Mouse (Mus musculus): ENCODE data around the gene Vars. TPM values are rescaled to one million over a fixed set of nuclear protein-coding genes. Genes with fewer than 3 reads are reported as not detected.
A peak's percentile ranks its signal among the peaks of the same experiment; 100 is the strongest.
"Not testable (repeated sequence)": the region's sequence is repeated elsewhere in the genome, so short reads cannot be mapped to it uniquely, and the experiment has no call there.

Gene Vars
- polyA plus RNA-seq, 1 experiment from 2014 or later, result 123 TPM

DNA sequence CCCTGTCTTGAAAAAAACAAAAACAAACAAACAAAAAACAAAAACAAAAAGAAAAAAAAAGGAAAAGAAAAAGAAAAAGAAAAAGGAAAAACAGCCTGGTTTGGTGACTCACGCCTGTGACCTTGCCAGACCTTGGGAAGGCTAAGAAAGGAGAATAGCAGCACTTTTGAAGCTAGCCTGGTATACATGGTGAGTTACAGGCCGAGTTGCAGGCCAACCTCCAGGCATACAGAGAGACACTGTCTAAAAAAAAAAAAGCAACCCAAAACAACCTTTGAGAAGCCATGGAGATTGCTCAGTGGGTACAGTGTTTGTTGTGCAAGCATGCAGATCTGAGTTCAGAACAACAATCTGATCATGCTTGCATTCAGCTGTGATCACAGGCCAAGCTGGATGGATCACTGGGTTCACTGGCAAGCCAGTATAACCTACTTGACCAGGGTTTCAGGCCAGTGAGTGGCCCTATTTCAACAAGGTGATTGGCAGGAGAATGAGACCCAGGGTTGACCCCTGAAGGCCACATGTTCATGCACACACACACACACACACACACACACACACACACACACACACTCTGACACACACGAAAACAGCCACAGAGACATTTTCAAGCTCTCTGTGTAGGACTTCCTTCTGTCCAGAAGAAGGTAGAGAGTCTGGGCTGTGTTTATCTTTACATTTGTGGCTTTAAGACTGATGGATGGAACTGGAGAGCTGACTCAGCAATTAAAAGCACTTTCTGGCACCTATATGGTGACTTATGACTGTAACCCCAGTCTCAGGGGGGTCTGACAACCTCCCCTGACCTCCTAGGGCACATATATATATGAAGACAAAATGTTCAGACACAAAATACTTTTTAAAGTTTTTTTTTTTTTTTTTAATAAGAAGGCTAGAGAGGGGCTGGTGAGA, 24.9 kb upstream of the Vars start:
- ChIA-PET CTCF (interaction anchor here (1.3 to 3.0 kb wide), 3 partner anchors 8 to 23 kb away, joined by 4 to 12 read pairs (median 8); no protein-coding TSS in a partner anchor), POLR2A (interaction anchor here (0.9 to 1.2 kb wide), 2 partner anchors 11 to 23 kb away, joined by 3 to 4 read pairs; no protein-coding TSS in a partner anchor)
- DNase-seq (ENCODE audit: low read depth, low spot score), result no peak
- no peak for ATAC-seq
- TF ChIP-seq CTCF (IDR thresholded peaks at IDR 0.05), result no peak
- no peaks in the 10 kb centered on the region for H3K27me3 ChIP-seq
- in situ Hi-C loops (cut with MboI; ENCODE audit: low pct_unique_long_range_greater_than_20kb), result no loop called here

GRCm38 (mm10) chr17:34977000-34977399, 23.8 kb upstream of the Vars start:
- in situ Hi-C loops (cut with MboI; ENCODE audit: low pct_unique_long_range_greater_than_20kb), result no loop called here
- DNase-seq (ENCODE audit: low read depth, low spot score) (no peak), ATAC-seq (no peak)
- TF ChIP-seq CTCF (IDR thresholded peaks at IDR 0.05), result no peak
- CTCF ChIA-PET, result interaction anchor here (1.3 to 2.9 kb wide), 2 partner anchors 9 to 21 kb away, joined by 4 to 12 read pairs; no protein-coding TSS in a partner anchor
- no peaks in the 10 kb centered on the region for H3K27me3 ChIP-seq
- POLR2A ChIA-PET, result interaction anchor here (0.9 to 1.2 kb wide), 2 partner anchors 12 to 25 kb away, joined by 3 to 4 read pairs; no protein-coding TSS in a partner anchor

- no peak for TF ChIP-seq CTCF (IDR thresholded peaks at IDR 0.05)
- ChIA-PET POLR2A (no interaction called here), CTCF (interaction anchor here (2.9 kb wide), 1 partner anchor 22 kb away, joined by 12 read pairs; no protein-coding TSS in a partner anchor)
- H3K27me3 ChIP-seq, result no peaks in the 10 kb centered on the region
- ATAC-seq, result no peak
- DNase-seq (ENCODE audit: low read depth, low spot score), result no peak
- in situ Hi-C loops (cut with MboI; ENCODE audit: low pct_unique_long_range_greater_than_20kb), result no loop called here
These were observed 22.5 kb upstream of the Vars start for GRCm38 (mm10) chr17:34978239-34978638.

DNA sequence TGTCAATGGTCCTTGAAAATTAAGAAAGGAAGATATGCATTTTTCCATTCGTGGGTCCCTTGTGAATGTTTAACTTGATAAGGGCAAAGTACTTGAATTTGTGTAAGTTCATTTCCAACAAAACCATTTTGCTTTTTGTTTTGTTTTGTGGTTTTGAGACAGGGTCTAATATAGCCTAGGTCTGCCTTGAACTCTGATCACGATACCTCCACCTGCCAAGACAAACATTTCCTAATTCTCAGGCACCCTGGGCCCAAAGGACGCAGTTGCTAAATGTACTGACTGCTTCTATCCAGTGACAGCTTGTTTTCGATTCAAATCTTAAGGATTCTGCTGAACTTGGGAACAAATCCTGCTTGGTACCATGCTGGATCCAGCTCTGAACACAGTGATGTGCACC, 21.2 kb upstream of the Vars start:
- POLR2A ChIA-PET, result interaction anchor here (0.5 kb wide), 1 partner anchor 1484 kb away, joined by 7 read pairs; no protein-coding TSS in a partner anchor
- ATAC-seq (no peak), DNase-seq (ENCODE audit: low read depth, low spot score) (no peak)
- no peak for TF ChIP-seq CTCF (IDR thresholded peaks at IDR 0.05)
- in situ Hi-C loops (cut with MboI; ENCODE audit: low pct_unique_long_range_greater_than_20kb), result loop anchor here (5.0 kb wide), 1 partner anchor 62 kb away; no protein-coding TSS in a partner anchor
- no peaks in the 10 kb centered on the region for H3K27me3 ChIP-seq
- CTCF ChIA-PET, result interaction anchor here (0.7 to 2.9 kb wide), 5 partner anchors 12 to 36 kb away, joined by 3 to 23 read pairs (median 3); no protein-coding TSS in a partner anchor

- POLR2A ChIA-PET, result interaction anchor here (0.9 to 1.4 kb wide), 4 partner anchors 13 to 26 kb away, joined by 3 to 7 read pairs (median 4); no protein-coding TSS in a partner anchor
These were observed 20.1 kb upstream of the Vars start for GRCm38 (mm10) chr17:34980655-34981054.

GRCm38 (mm10) chr17:34981690-34982180, 19.1 kb upstream of the Vars start, which contains the start of gene Lsm2:
Gene Lsm2, plus strand, starts transcription at chr17:34981862.
- H3K27me3 ChIP-seq, result no peaks in the 10 kb centered on the region
- ATAC-seq, result peak; percentile 58
- DNase-seq (ENCODE audit: low read depth, low spot score), result no peak
- CTCF ChIA-PET, result interaction anchor here (0.9 to 3.2 kb wide), 9 partner anchors 14 to 127 kb away, joined by 3 to 23 read pairs (median 4); no protein-coding TSS in a partner anchor
- TF ChIP-seq CTCF (IDR thresholded peaks at IDR 0.05), result no peak
- POLR2A ChIA-PET, result interaction anchor here (0.8 to 1.5 kb wide), 7 partner anchors 8 to 27 kb away, joined by 3 to 8 read pairs (median 5); no protein-coding TSS in a partner anchor
- in situ Hi-C loops (cut with MboI; ENCODE audit: low pct_unique_long_range_greater_than_20kb), result loop anchor here (5.0 kb wide), 1 partner anchor 64 kb away; no protein-coding TSS in a partner anchor

More at GRCm38 (mm10) chr17:34980655-34981054, 20.1 kb upstream of the Vars start:
- H3K27me3 ChIP-seq, result no peaks in the 10 kb centered on the region
- in situ Hi-C loops (cut with MboI; ENCODE audit: low pct_unique_long_range_greater_than_20kb), result loop anchor here (5.0 kb wide), 1 partner anchor 63 kb away; no protein-coding TSS in a partner anchor
- CTCF ChIA-PET, result interaction anchor here (0.7 to 2.9 kb wide), 8 partner anchors 13 to 126 kb away, joined by 3 to 23 read pairs (median 4); no protein-coding TSS in a partner anchor
- DNase-seq (ENCODE audit: low read depth, low spot score), result no peak
- no peak for ATAC-seq
- TF ChIP-seq CTCF (IDR thresholded peaks at IDR 0.05), result peak; percentile 86

DNA sequence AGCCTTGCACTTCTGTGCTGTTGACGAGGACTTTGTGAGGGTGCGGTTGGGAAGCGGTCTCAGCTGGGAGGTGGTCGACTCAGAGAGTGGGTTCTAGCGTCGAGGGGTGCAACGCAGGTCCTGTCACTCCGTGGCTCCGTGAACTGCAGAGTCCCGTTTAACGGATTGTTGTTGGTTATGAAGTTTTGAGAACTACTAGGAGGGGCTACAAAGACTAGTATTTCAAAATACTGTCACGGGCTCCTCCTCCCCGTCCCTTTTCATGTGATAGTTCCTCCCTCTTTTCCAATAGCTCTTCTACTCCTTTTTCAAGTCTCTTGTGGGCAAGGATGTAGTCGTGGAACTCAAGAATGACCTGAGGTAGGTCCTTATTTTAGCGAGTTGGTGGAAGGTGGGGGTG, 18.5 kb upstream of the Vars start:
- DNase-seq (ENCODE audit: low read depth, low spot score) (no peak), ATAC-seq (no peak)
- ChIA-PET CTCF (interaction anchor here (3.2 kb wide), 1 partner anchor 27 kb away, joined by 20 read pairs; no protein-coding TSS in a partner anchor), POLR2A (interaction anchor here (1.5 kb wide), 1 partner anchor 8 kb away, joined by 8 read pairs; no protein-coding TSS in a partner anchor)
- TF ChIP-seq CTCF (IDR thresholded peaks at IDR 0.05), result no peak
- no peaks in the 10 kb centered on the region for H3K27me3 ChIP-seq
- in situ Hi-C loops (cut with MboI; ENCODE audit: low pct_unique_long_range_greater_than_20kb), result loop anchor here (5.0 kb wide), 1 partner anchor 65 kb away; no protein-coding TSS in a partner anchor

DNA sequence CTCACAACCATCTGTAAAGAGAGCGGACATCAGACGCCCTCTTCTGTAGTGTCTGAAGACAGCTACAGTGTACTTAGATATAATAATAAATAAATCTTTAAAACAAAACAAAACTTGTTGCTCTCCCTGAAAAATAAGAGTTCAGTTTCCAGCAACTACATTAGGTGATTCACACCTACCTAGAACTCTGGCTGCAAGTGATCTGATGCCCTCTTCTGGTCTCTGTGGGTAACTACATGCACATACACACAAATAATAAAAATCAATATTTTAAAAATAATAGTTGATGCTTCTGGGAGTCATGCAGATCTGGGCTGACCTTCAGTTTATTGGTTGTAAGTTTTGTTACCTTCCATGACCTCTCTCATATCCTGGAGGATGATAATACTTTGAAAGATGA, 16.6 kb upstream of the Vars start:
- no peak for DNase-seq (ENCODE audit: low read depth, low spot score)
- ChIA-PET CTCF (interaction anchor here (0.8 to 3.2 kb wide), 11 partner anchors 11 to 194 kb away, joined by 3 to 22 read pairs (median 4); no protein-coding TSS in a partner anchor), POLR2A (interaction anchor here (0.7 kb wide), 2 partner anchors 28 to 971 kb away, joined by 3 to 4 read pairs; no protein-coding TSS in a partner anchor)
- TF ChIP-seq CTCF (IDR thresholded peaks at IDR 0.05), result peak; percentile 80
- in situ Hi-C loops (cut with MboI; ENCODE audit: low pct_unique_long_range_greater_than_20kb), result loop anchor here (5.0 kb wide), 1 partner anchor 67 kb away; no protein-coding TSS in a partner anchor
- ATAC-seq, result no peak
- no peaks in the 10 kb centered on the region for H3K27me3 ChIP-seq

GRCm38 (mm10) chr17:34994751-34995150, 6.0 kb upstream of the Vars start:
- H3K27me3 ChIP-seq, result no peaks in the 10 kb centered on the region
- in situ Hi-C loops (cut with MboI; ENCODE audit: low pct_unique_long_range_greater_than_20kb), result no loop called here
- ATAC-seq (no peak), DNase-seq (ENCODE audit: low read depth, low spot score) (no peak)
- POLR2A ChIA-PET, result no interaction called here
- TF ChIP-seq CTCF (IDR thresholded peaks at IDR 0.05), result no peak
- CTCF ChIA-PET, result interaction anchor here (2.5 kb wide), 1 partner anchor 11 kb away, joined by 8 read pairs; no protein-coding TSS in a partner anchor

DNA sequence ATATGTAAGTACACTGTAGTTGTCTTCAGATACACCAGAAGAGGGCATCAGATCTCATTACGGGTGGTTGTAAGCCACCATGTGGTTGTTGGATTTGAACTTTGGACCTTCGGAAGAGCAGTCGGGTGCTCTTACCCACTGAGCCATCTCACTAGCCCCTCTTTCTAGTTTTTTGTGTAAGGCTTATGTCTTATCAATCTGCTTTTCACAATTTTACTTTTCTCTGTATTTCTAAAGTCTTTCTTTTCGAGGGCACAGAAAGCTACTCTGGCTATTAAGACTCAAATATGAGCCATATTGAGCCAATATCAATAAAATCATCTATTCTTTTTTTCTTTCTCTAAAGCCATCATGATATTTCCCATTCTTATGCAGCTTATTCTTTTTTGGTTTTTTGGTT, 5.6 kb upstream of the Vars start:
- ATAC-seq; POLR2A ChIA-PET; DNase-seq (ENCODE audit: low read depth, low spot score); H3K27me3 ChIP-seq; in situ Hi-C loops (cut with MboI; ENCODE audit: low pct_unique_long_range_greater_than_20kb): not testable (repeated sequence)
- CTCF ChIA-PET, result interaction anchor here (2.5 kb wide), 1 partner anchor 11 kb away, joined by 8 read pairs; no protein-coding TSS in a partner anchor

DNA sequence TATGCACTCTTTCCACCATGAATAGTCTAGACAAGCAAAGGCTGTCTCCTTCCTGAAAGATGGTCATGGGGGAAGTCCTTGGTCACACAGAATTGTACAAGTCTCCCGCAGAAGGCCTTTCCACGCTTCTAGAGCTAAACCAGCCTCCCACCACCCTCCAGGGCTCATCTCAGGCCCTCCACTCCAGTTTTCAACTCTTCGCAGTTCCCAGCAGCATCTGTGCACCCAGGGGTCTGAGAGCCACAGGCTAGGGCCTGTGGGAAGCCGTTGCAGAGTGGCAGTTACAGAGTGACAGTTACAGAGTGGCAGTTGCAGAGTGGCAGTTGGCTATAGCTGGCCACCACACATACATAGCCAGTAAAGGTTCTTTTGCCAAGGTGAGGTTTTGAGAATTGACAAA, 4.9 kb upstream of the Vars start:
- CTCF ChIA-PET, result interaction anchor here (1.1 to 2.5 kb wide), 2 partner anchors 12 to 25 kb away, joined by 3 to 8 read pairs; no protein-coding TSS in a partner anchor
- in situ Hi-C loops (cut with MboI; ENCODE audit: low pct_unique_long_range_greater_than_20kb), result not testable (repeated sequence)

More for the DNA sequence above, 4.9 kb upstream of the Vars start:
- H3K27me3 ChIP-seq; DNase-seq (ENCODE audit: low read depth, low spot score); POLR2A ChIA-PET; ATAC-seq: not testable (repeated sequence)

Measured in Patski (cell line).